8 mouse cellular contexts compared by ENCODE assay signal in the genomic region with DNA sequence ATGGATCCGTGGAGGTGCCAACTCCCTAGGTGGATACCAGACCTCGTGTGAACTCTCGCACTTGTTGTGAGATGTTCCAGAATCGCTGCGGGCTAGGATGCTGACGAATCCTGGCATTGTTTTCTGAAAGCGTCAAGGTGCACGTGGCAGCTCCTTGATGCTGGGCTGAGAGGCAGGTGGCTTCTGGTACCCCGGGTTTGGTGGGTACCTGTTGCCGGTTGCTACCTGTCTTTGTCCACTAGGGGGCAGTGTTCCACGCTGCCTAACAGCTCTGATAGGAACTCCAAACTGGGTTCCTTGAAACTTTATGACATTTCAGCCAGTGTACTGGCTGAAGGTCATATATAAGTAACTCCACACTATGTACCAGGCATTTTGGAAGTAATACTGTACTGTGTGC. TPM values are rescaled to one million over a fixed set of nuclear protein-coding genes. Genes with fewer than 3 reads are reported as not detected.
DNase-seq lines count a peak whose midpoint lies in the region; ATAC-seq and TF ChIP-seq lines count a peak whose summit lies in the region.
"Had no signal": no experiment of that assay in that cellular context is flagged by ENCODE, and none has a peak within 500 bp of the region (broad histone marks: within the 10 kb centered on the region; RNA-seq: fewer than 3 reads in every experiment).

No protein-coding gene starts in this region.

- no peak overlapping the region for H3K9ac ChIP-seq in midbrain, embryonic 11.5 days (ENCODE audit: low read length)
- H3K9ac ChIP-seq in midbrain, embryonic 15.5 days: no peak overlapping the region
- H3K9ac ChIP-seq in intestine, postnatal 0 days (ENCODE audit: low read depth, low read length): no peak overlapping the region
- no peak overlapping the region for H3K9ac ChIP-seq in liver, postnatal 0 days (replicated peaks)
- H3K9ac ChIP-seq: heart, embryonic 15.5 days had no signal

- TF ChIP-seq POLR2A in cortical plate, adult 2 months (IDR thresholded peaks at IDR 0.05; ENCODE audit: extremely low read depth, insufficient read depth, low read length): no peak

- H3K9me3 ChIP-seq in midbrain, embryonic 11.5 days (ENCODE audit: control insufficient read depth, low read length): 0 out of 2 replicates have a peak, but pooled peaks cover 2% of the 10 kb centered on the region
- H3K9me3 ChIP-seq in midbrain, embryonic 15.5 days: no peaks in the 10 kb centered on the region
- H3K9me3 ChIP-seq in intestine, postnatal 0 days (ENCODE audit: control insufficient read depth): no peaks in the 10 kb centered on the region
- 0 out of 2 replicates have a peak, but pooled peaks cover 2% of the 10 kb centered on the region for H3K9me3 ChIP-seq in liver, postnatal 0 days (ENCODE audit: low read length)
- H3K9me3 ChIP-seq: heart, embryonic 15.5 days had no signal

- WGBS in midbrain, embryonic 11.5 days: 23% methylated on average over 11 of the region's 11 CpGs
- WGBS in midbrain, embryonic 15.5 days: 25% methylated on average over 11 of the region's 11 CpGs
- 23% methylated on average over 11 of the region's 11 CpGs for WGBS in intestine, postnatal 0 days
- 29% methylated on average over 11 of the region's 11 CpGs for WGBS in liver, postnatal 0 days (ENCODE audit: insufficient replicate concordance)

- no peaks in the 10 kb centered on the region for H3K4me1 ChIP-seq in midbrain, embryonic 11.5 days (ENCODE audit: control insufficient read depth, insufficient read depth, low read length)
- H3K4me1 ChIP-seq in midbrain, embryonic 15.5 days: no peaks in the 10 kb centered on the region
- no peaks in the 10 kb centered on the region for H3K4me1 ChIP-seq in cortical plate, adult 2 months (ENCODE audit: control insufficient read depth, insufficient read depth, low read length)
- H3K4me1 ChIP-seq in intestine, postnatal 0 days (replicated peaks; ENCODE audit: control insufficient read depth, insufficient read depth, low read length): 0 out of 2 replicates have a peak, but pooled peaks cover 4% of the 10 kb centered on the region
- H3K4me1 ChIP-seq in liver, postnatal 0 days (ENCODE audit: insufficient read depth): peaks cover 3% of the 10 kb centered on the region; the same call in 1 of the 2 replicates

- DNase-seq in midbrain, embryonic 11.5 days (ENCODE audit: low spot score, missing footprints): peak; percentile 93
- DNase-seq in WW6 (ENCODE audit: low read depth, low spot score): peak; percentile 65
- DNase-seq in liver, postnatal 0 days: peak; percentile 55
- DNase-seq in right cerebral cortex, adult 2 months (ENCODE audit: low spot score in 2 of 2): peak; percentile 28 to 55

- no peak overlapping the region for H3K4me3 ChIP-seq in midbrain, embryonic 11.5 days (ENCODE audit: low read depth, low read length)
- no peak overlapping the region for H3K4me3 ChIP-seq in midbrain, embryonic 15.5 days
- no peak overlapping the region for H3K4me3 ChIP-seq in cortical plate, adult 2 months (ENCODE audit: insufficient read depth, low read length)
- no peak overlapping the region for H3K4me3 ChIP-seq in intestine, postnatal 0 days (ENCODE audit: low read depth, low read length)
- H3K4me3 ChIP-seq in liver, postnatal 0 days (ENCODE audit: low read depth, low read length): no peak overlapping the region
- H3K4me3 ChIP-seq: heart, embryonic 15.5 days had no signal

- ATAC-seq in midbrain, embryonic 11.5 days (ENCODE audit: low FRiP score): 0 out of 2 replicates have a peak, but pooled peaks have one; percentile 28
- no peak for ATAC-seq in midbrain, embryonic 15.5 days (replicated peaks)
- peak; percentile 21 for ATAC-seq in intestine, postnatal 0 days
- ATAC-seq in liver, postnatal 0 days: no peak

- no peak overlapping the region for H3K27ac ChIP-seq in midbrain, embryonic 11.5 days (ENCODE audit: low read depth, low read length)
- no peak overlapping the region for H3K27ac ChIP-seq in midbrain, embryonic 15.5 days
- no peak overlapping the region for H3K27ac ChIP-seq in cortical plate, adult 2 months (ENCODE audit: insufficient read depth, low read length)
- no peak overlapping the region for H3K27ac ChIP-seq in intestine, postnatal 0 days (ENCODE audit: low read depth, low read length)
- no peak overlapping the region for H3K27ac ChIP-seq in liver, postnatal 0 days (ENCODE audit: low read depth)
- H3K27ac ChIP-seq: heart, embryonic 15.5 days had no signal

- no peak overlapping the region for H3K4me2 ChIP-seq in midbrain, embryonic 11.5 days
- H3K4me2 ChIP-seq in midbrain, embryonic 15.5 days: no peak overlapping the region
- no peak overlapping the region; the same call in 1 of the 2 replicates for H3K4me2 ChIP-seq in intestine, postnatal 0 days (replicated peaks; ENCODE audit: low read depth)
- H3K4me2 ChIP-seq in liver, postnatal 0 days (ENCODE audit: low read depth, low read length): no peak overlapping the region
- H3K4me2 ChIP-seq: heart, embryonic 15.5 days had no signal

- no peaks in the 10 kb centered on the region for H3K27me3 ChIP-seq in midbrain, embryonic 11.5 days (ENCODE audit: control insufficient read depth, insufficient read depth, low read length)
- H3K27me3 ChIP-seq in midbrain, embryonic 15.5 days (replicated peaks): no peaks in the 10 kb centered on the region
- no peaks in the 10 kb centered on the region for H3K27me3 ChIP-seq in intestine, postnatal 0 days (replicated peaks; ENCODE audit: control insufficient read depth, insufficient read depth, low read length)
- H3K27me3 ChIP-seq in liver, postnatal 0 days (ENCODE audit: insufficient read depth, low read length): no peaks in the 10 kb centered on the region
- H3K27me3 ChIP-seq: heart, embryonic 15.5 days had no signal

- H3K36me3 ChIP-seq in midbrain, embryonic 11.5 days (ENCODE audit: control insufficient read depth, insufficient read depth, low read length): no peaks in the 10 kb centered on the region
- no peaks in the 10 kb centered on the region; the same call in 1 of the 2 replicates for H3K36me3 ChIP-seq in midbrain, embryonic 15.5 days (replicated peaks)
- H3K36me3 ChIP-seq in intestine, postnatal 0 days (ENCODE audit: control insufficient read depth, insufficient read depth): peaks cover 45% of the 10 kb centered on the region
- no peaks in the 10 kb centered on the region for H3K36me3 ChIP-seq in liver, postnatal 0 days (replicated peaks; ENCODE audit: insufficient read depth, low read length)

- peak; percentile 79 for TF ChIP-seq CTCF in cortical plate, adult 2 months (IDR thresholded peaks at IDR 0.05; ENCODE audit: extremely low read depth, insufficient read depth, low read length)
- peak; percentile 95 for TF ChIP-seq CTCF in intestine, postnatal 0 days (IDR thresholded peaks at IDR 0.05; ENCODE audit: low read depth)
- peak; percentile 92 for TF ChIP-seq CTCF in liver, postnatal 0 days (IDR thresholded peaks at IDR 0.05; ENCODE audit: low read depth)

- no peak for TF ChIP-seq EP300 in liver, postnatal 0 days (IDR thresholded peaks at IDR 0.05; ENCODE audit: low read depth)

RNA-seq across cellular contexts. Expression of gene Tmppe, which starts 14.8 kb away (rescaled TPM):
- polyA plus RNA-seq in midbrain, embryonic 11.5 days (2014; fragmentation: Nextera tagmentation; extraction: Ambion mirVana): 3.1 and 3.8 TPM in 2 replicates
- 10.4 and 11.0 TPM in 2 replicates for polyA plus RNA-seq in midbrain, embryonic 15.5 days (2015; fragmentation: Nextera tagmentation; extraction: Ambion mirVana)
- polyA plus RNA-seq in cortical plate, adult 2 months (2012; rRNA removed): 4.3 and 5.1 TPM in 2 replicates
- polyA plus RNA-seq in intestine, postnatal 0 days (2015; fragmentation: Nextera tagmentation; extraction: Ambion mirVana): 25.7 and 30.0 TPM in 2 replicates
- polyA plus RNA-seq in liver, postnatal 0 days (2015; fragmentation: Nextera tagmentation; extraction: Ambion mirVana): 1.4 and 2.2 TPM in 2 replicates

RNA-seq across cellular contexts. Expression of gene Glb1, which starts 14.8 kb away (rescaled TPM):
- 20.9 and 25.6 TPM in 2 replicates for polyA plus RNA-seq in midbrain, embryonic 11.5 days (2014; fragmentation: Nextera tagmentation; extraction: Ambion mirVana)
- 26.9 and 27.3 TPM in 2 replicates for polyA plus RNA-seq in midbrain, embryonic 15.5 days (2015; fragmentation: Nextera tagmentation; extraction: Ambion mirVana)
- polyA plus RNA-seq in cortical plate, adult 2 months (2012; rRNA removed): 26.0 and 27.0 TPM in 2 replicates
- polyA plus RNA-seq in intestine, postnatal 0 days (2015; fragmentation: Nextera tagmentation; extraction: Ambion mirVana): 491 and 524 TPM in 2 replicates
- polyA plus RNA-seq in liver, postnatal 0 days (2015; fragmentation: Nextera tagmentation; extraction: Ambion mirVana): 10.3 and 10.7 TPM in 2 replicates

RNA-seq across cellular contexts. Expression of gene Crtap, which starts 25.2 kb away (rescaled TPM):
- polyA plus RNA-seq in midbrain, embryonic 11.5 days (2014; fragmentation: Nextera tagmentation; extraction: Ambion mirVana): 37.6 and 38.7 TPM in 2 replicates
- polyA plus RNA-seq in midbrain, embryonic 15.5 days (2015; fragmentation: Nextera tagmentation; extraction: Ambion mirVana): 22.9 TPM in 2 replicates
- polyA plus RNA-seq in cortical plate, adult 2 months (2012; rRNA removed): 12.9 and 14.9 TPM in 2 replicates
- 57.3 and 58.3 TPM in 2 replicates for polyA plus RNA-seq in intestine, postnatal 0 days (2015; fragmentation: Nextera tagmentation; extraction: Ambion mirVana)
- polyA plus RNA-seq in liver, postnatal 0 days (2015; fragmentation: Nextera tagmentation; extraction: Ambion mirVana): 19.9 and 20.1 TPM in 2 replicates

Comparison
In these comparisons a context has a peak if more than half of its experiments do, and no peak if none do; other contexts are left out.
1. ATAC-seq: peak in midbrain, embryonic 11.5 days (single experiment) and intestine, postnatal 0 days (single experiment); none in midbrain, embryonic 15.5 days (single experiment) and liver, postnatal 0 days (single experiment).
2. DNase-seq: peak in every context shown above with its lines; median percentile 93 in midbrain, embryonic 11.5 days; 65 in WW6; 55 in liver, postnatal 0 days; 42 in right cerebral cortex, adult 2 months.
3. RNA of gene Glb1, which starts 14.8 kb away (polyA plus RNA-seq): 491 to 524 TPM in intestine, postnatal 0 days; 26.9 to 27.3 TPM in midbrain, embryonic 15.5 days, 26.0 to 27.0 TPM in cortical plate, adult 2 months, 20.9 to 25.6 TPM in midbrain, embryonic 11.5 days and 10.3 to 10.7 TPM in liver, postnatal 0 days; every median in the first group is over 10 times any median in the second.
4. Peak in every context shown above with its lines, with median percentiles within 50 percentile points of each other: CTCF ChIP-seq.